Mouse (Mus musculus) embryonic facial prominence, embryonic 10.5 days (tissue): ENCODE measurements around the gene Shmt1. TPM values are rescaled to one million over a fixed set of nuclear protein-coding genes. Genes with fewer than 3 reads are reported as not detected.

Experiments
- DNase-seq: peaks from one replicate; pipeline ENCODE4 v3.0.0-alpha.2; 2017; ENCODE audit warnings: low spot score
- H3K27ac ChIP-seq: fragments of 300-500 bp; sonication (generic); replicated peaks from 2 replicates; pipeline ENCODE4 v1.5.1; 2016; ENCODE audit warnings: mild to moderate bottlenecking
- H3K27me3 ChIP-seq: fragments of 300-500 bp; sonication (generic); replicated peaks from 2 replicates; pipeline ENCODE4 v1.6.1; 2016; ENCODE audit warnings: low read depth, mild to moderate bottlenecking; ENCODE audit not compliant: poor library complexity, severe bottlenecking
- H3K36me3 ChIP-seq: fragments of 300-500 bp; sonication (generic); replicated peaks from 2 replicates; pipeline ENCODE4 v1.6.1; 2016; ENCODE audit warnings: mild to moderate bottlenecking, moderate library complexity
- H3K4me1 ChIP-seq: fragments of 300-500 bp; sonication (generic); 2 replicates; pipeline ENCODE4 v1.6.1; 2016
- H3K4me3 ChIP-seq: fragments of 300-500 bp; sonication (generic); 2 replicates; pipeline ENCODE4 v1.5.1; 2016; ENCODE audit warnings: mild to moderate bottlenecking, moderate library complexity
- H3K9me3 ChIP-seq: fragments of 300-500 bp; sonication (generic); 2 replicates; pipeline ENCODE4 v1.6.1; 2016; ENCODE audit warnings: mild to moderate bottlenecking
- WGBS: fragments of 180-500 bp; shearing (Covaris S2); methylation state at CpG from one replicate; pipeline ENCODE4 v1.1.7; 2016; 5-methylcytosine and 5-hydroxymethylcytosine counted together
- polyA plus RNA-seq: library from polyadenylated mRNA; unstranded; fragments of >200 nt; fragmentation: Nextera tagmentation; extraction: Ambion mirVana; gene quantifications from 2 replicates; pipeline ENCODE4 v1.2.1, GENCODE M21; 2016

Shmt1 gene
- polyA plus RNA-seq, 1 experiment from 2014 or later: 98.3 TPM

DNA sequence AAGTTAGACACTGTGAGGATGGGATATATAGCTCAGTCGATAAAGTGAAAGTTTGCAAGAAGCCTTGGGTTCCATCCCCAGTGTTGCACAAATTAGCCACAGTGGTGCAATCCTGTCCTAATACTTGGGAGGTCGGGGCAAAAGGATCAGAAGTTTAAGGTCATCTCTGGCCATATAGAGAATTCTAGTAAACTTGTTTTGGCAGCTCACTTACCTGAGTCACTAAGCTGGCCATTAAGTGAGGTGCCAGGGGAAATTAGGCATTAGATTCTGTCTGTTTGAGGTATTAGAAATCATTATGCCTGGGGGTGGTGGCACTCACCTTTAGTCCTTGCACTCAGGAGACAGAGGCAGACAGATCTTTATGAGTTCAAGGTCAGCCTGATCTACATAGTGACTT is 12.3 kb upstream of the Shmt1 start:
- WGBS: 67% methylated on average over 2 of the region's 2 CpGs
- DNase-seq: no peak

GRCm38 (mm10) chr11:60816398-60816797 is 4.9 kb upstream of the Shmt1 start:
- no peaks in the 10 kb centered on the region for H3K9me3 ChIP-seq
- WGBS: 78% methylated on average over 5 of the region's 5 CpGs
- H3K4me3 ChIP-seq: no peak overlapping the region

More for the DNA sequence above, 12.3 kb upstream of the Shmt1 start:
- H3K27ac ChIP-seq: no peak overlapping the region
- no peaks in the 10 kb centered on the region for H3K36me3 ChIP-seq
- H3K4me3 ChIP-seq: no peak overlapping the region
- no peaks in the 10 kb centered on the region for H3K4me1 ChIP-seq
- H3K27me3 ChIP-seq: no peaks in the 10 kb centered on the region
- no peaks in the 10 kb centered on the region for H3K9me3 ChIP-seq

GRCm38 (mm10) chr11:60811054-60811460 is 461 bp downstream of the Shmt1 start:
- H3K4me3 ChIP-seq: peak overlapping the region; percentile 66
- no peaks in the 10 kb centered on the region for H3K27me3 ChIP-seq
- peaks cover 10% of the 10 kb centered on the region for H3K36me3 ChIP-seq
- H3K27ac ChIP-seq: peak overlapping the region; percentile 76
- peaks cover 31% of the 10 kb centered on the region for H3K4me1 ChIP-seq
- peak; percentile 99 for DNase-seq
- under 1% methylated on average over 29 of the region's 29 CpGs for WGBS
- no peaks in the 10 kb centered on the region for H3K9me3 ChIP-seq

More at GRCm38 (mm10) chr11:60816398-60816797, 4.9 kb upstream of the Shmt1 start:
- Histone ChIP-seq H3K4me1 (no peaks in the 10 kb centered on the region), H3K36me3 (no peaks in the 10 kb centered on the region), H3K27ac (no peak overlapping the region), H3K27me3 (no peaks in the 10 kb centered on the region)
- DNase-seq: no peak

GRCm38 (mm10) chr11:60810046-60810965 is 1.2 kb downstream of the Shmt1 start:
- no peaks in the 10 kb centered on the region for H3K27me3 ChIP-seq
- H3K4me3 ChIP-seq: peak overlapping the region; percentile 66
- peak; percentile 17 for DNase-seq
- H3K4me1 ChIP-seq: peaks cover 31% of the 10 kb centered on the region
- no peaks in the 10 kb centered on the region for H3K9me3 ChIP-seq
- peak overlapping the region; percentile 76 for H3K27ac ChIP-seq
- peaks cover 16% of the 10 kb centered on the region for H3K36me3 ChIP-seq
- 13% methylated on average over 14 of the region's 14 CpGs for WGBS

- H3K27me3 ChIP-seq: no peaks in the 10 kb centered on the region
- 0 out of 2 replicates have a peak overlapping the region, but pooled peaks have one; percentile 24 for H3K27ac ChIP-seq
- WGBS: 63% methylated on average over 1 of the region's 1 CpGs
- no peaks in the 10 kb centered on the region for H3K9me3 ChIP-seq
- H3K4me1 ChIP-seq: peaks cover 31% of the 10 kb centered on the region
- H3K36me3 ChIP-seq: peaks cover 23% of the 10 kb centered on the region
- H3K4me3 ChIP-seq: peak overlapping the region; percentile 66
- no peak for DNase-seq
These were observed 2.0 kb downstream of the Shmt1 start for GRCm38 (mm10) chr11:60809546-60809945.

DNA sequence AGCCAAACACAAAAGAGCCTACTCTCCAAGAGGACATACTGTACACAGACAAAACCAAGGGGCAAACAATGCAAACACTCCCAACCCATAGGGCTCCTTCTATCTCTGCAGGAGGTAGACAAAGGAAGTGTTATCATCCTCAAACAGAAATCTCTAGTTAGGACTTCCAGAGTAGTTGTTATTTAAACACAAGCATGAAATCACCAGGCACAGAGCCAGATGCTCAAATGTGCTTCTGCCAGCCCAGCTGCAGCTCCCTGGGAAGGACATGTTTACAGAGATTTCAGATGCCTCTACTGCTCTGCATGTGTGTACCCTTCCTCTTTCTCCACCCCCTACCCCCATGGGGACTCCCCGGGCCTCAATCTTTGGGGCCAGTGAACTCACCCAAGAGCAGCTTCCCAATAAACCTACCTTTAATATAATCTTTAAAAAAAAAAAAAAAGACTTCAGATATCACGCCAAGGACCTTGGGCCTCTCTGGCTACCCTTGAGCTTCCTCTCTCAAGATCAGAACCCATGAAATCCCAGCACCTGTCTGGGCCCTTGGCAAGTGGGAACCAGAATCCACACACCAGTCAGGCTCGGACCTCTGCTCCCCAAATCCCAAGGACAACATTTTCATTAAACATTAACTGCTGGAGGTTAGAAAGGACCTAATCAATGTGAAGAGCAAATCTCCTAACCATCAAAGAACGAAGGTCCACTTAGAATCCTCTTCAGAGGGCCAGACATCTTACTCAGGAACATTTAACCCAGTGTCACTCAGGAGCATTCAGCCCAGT is 3.0 kb downstream of the Shmt1 start:
- DNase-seq: no peak
- H3K27me3 ChIP-seq: no peaks in the 10 kb centered on the region
- H3K27ac ChIP-seq: no peak overlapping the region
- H3K36me3 ChIP-seq: peaks cover 33% of the 10 kb centered on the region
- H3K9me3 ChIP-seq: no peaks in the 10 kb centered on the region
- 80% methylated on average over 4 of the region's 4 CpGs for WGBS
- peak overlapping the region; percentile 66; the same call in 1 of the 2 replicates for H3K4me3 ChIP-seq
- peaks cover 31% of the 10 kb centered on the region for H3K4me1 ChIP-seq

- peaks cover 98% of the 10 kb centered on the region for H3K36me3 ChIP-seq
- 89% methylated on average over 1 of the region's 1 CpGs for WGBS
These were observed 10.6 kb downstream of the Shmt1 start for GRCm38 (mm10) chr11:60800892-60801291.

DNA sequence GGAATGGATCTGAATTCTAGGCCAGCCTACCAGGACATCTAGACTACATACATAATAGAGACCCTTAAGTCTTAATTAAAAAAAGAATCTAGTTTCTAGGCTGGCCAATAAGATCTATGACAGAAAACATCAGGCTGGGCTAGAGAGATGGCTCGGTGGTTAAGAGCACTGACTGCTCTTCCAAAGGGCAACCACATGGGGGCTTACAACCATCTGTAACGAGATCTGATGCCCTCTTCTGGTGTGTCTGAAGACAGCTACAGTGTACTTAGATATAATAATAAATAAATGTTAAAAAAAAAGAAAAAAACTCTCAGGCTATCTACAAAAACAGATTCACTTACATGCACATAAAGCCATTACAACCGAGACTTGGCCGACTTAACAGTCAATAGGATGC is 11.5 kb downstream of the Shmt1 start:
- Histone ChIP-seq H3K27me3 (no peaks in the 10 kb centered on the region), H3K27ac (no peak overlapping the region), H3K4me1 (no peaks in the 10 kb centered on the region), H3K36me3 (peaks cover 99% of the 10 kb centered on the region), H3K4me3 (no peak overlapping the region), H3K9me3 (no peaks in the 10 kb centered on the region)
- 88% methylated on average over 4 of the region's 4 CpGs for WGBS
- no peak for DNase-seq

More at GRCm38 (mm10) chr11:60800892-60801291, 10.6 kb downstream of the Shmt1 start:
- H3K9me3 ChIP-seq: no peaks in the 10 kb centered on the region
- no peaks in the 10 kb centered on the region for H3K4me1 ChIP-seq
- no peak for DNase-seq
- H3K4me3 ChIP-seq: no peak overlapping the region
- no peaks in the 10 kb centered on the region for H3K27me3 ChIP-seq
- H3K27ac ChIP-seq: no peak overlapping the region

GRCm38 (mm10) chr11:60796342-60796741 is 15.2 kb downstream of the Shmt1 start:
- Histone ChIP-seq H3K36me3 (peaks cover 98% of the 10 kb centered on the region), H3K4me3 (no peak overlapping the region), H3K4me1 (no peaks in the 10 kb centered on the region), H3K27ac (no peak overlapping the region), H3K27me3 (no peaks in the 10 kb centered on the region), H3K9me3 (no peaks in the 10 kb centered on the region)
- WGBS: 92% methylated on average over 11 of the region's 11 CpGs
- DNase-seq: no peak

- Histone ChIP-seq H3K4me1 (no peaks in the 10 kb centered on the region), H3K27me3 (no peaks in the 10 kb centered on the region), H3K27ac (no peak overlapping the region), H3K36me3 (peaks cover 97% of the 10 kb centered on the region), H3K9me3 (no peaks in the 10 kb centered on the region), H3K4me3 (no peak overlapping the region)
- WGBS: 66% methylated on average over 2 of the region's 2 CpGs
- no peak for DNase-seq
These were observed 21.0 kb downstream of the Shmt1 start for GRCm38 (mm10) chr11:60790472-60790871.

GRCm38 (mm10) chr11:60787595-60787994 is 23.9 kb downstream of the Shmt1 start:
- H3K9me3 ChIP-seq: no peaks in the 10 kb centered on the region
- DNase-seq: no peak
- 80% methylated on average over 1 of the region's 1 CpGs for WGBS
- no peak overlapping the region for H3K4me3 ChIP-seq
- no peak overlapping the region for H3K27ac ChIP-seq
- H3K36me3 ChIP-seq: peaks cover 99% of the 10 kb centered on the region
- no peaks in the 10 kb centered on the region for H3K4me1 ChIP-seq
- H3K27me3 ChIP-seq: no peaks in the 10 kb centered on the region

DNA sequence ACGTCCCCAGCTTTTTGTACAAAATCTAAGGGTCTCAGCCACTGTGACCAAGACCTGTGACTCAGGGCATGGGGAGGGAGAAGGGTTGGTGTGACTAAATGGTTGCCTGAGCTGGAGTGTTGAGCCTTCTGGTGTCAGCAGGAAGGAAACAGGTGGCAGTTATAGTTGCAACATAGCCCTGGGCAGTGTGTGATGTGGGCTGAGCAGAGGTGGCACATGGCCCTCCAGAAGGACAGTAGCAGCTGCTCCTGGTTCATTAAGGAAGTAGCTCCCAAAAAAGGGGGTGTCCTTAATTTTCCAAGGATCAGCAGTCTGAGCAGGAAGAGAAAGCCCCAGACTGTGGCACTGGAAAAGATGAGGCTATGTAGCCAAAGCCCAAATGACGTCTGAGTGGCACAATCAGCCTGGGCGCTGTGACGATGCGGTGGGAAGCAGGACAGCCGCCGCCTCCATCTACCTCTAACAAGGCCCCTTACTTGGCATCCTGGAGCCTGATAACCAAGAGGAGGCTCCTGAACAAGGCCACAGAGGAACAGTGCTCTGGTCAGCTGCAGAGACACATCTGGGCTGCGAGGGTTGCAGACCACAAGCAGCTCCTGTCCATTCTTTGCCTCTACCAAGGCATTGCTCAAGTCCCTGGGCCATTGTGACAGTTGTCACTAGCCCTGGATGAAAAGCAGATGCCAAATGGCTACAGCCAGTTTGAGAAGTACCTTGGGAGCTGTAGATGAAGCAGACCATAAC is 27.2 kb downstream of the Shmt1 start:
- H3K27me3 ChIP-seq: no peaks in the 10 kb centered on the region
- H3K27ac ChIP-seq: no peak overlapping the region
- no peak for DNase-seq
- peaks cover 32% of the 10 kb centered on the region for H3K4me1 ChIP-seq
- 94% methylated on average over 8 of the region's 8 CpGs for WGBS
- no peak overlapping the region for H3K4me3 ChIP-seq
- H3K9me3 ChIP-seq: no peaks in the 10 kb centered on the region
- H3K36me3 ChIP-seq: peaks cover 100% of the 10 kb centered on the region
